Mouse (Mus musculus) spleen, postnatal 14 days (tissue): ENCODE results near the gene Guca1a.
"Not testable (repeated sequence)": the region's sequence is repeated elsewhere in the genome, so short reads cannot be mapped to it uniquely, and the experiment has no call there.

Experiments used
- DNase-seq, 2 experiments: peaks; one replicate each; pipeline ENCODE4 v3.0.0; 2021 to 2022; ENCODE audit warnings: low spot score in 2 of 2

The Guca1a gene

DNA sequence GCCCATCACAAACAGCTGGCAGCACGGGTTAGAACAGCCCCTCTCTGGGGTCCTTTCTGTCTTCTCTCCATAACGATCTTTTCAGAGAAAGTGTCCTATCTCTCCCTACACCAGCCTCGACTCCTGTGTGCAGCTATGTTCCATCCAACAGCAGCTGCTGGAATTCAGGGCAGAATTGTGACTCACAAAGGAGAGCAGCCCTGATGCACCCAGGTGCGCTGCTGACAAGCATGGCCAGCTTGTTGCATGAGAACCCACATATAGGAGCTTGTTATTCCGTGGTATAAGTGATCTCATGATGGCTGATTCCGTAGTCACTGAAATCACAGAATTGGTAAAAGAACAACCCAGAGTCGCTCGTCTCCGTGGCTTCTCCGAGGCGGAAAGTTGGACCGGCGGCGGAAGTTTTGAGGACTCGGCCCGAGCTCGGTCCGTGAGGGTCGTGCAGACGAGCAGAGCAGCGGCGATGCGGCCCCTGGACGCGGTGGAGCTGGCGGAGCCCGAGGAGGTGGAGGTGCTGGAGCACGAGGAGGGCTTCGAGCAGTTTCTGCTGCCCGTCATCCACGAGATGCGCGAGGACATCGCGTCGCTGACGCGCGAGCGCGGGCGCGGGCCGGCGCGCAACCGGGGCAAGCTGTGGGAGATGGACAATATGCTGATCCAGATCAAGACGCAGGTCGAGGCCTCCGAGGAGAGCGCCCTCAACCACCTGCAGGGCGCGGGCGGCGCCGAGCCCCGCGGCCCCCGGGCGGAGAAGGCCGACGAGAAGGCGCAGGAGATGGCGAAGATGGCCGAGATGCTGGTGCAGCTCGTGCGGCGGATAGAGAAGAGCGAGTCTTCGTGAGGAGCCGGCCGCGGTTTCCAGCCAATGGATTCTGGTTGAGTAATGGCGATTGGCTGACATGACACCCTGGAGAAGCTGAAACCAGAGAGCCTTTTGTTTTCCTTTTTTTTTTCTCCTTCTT, 9.8 kb upstream of the Guca1a start:
- DNase-seq, result not testable (repeated sequence)

DNA sequence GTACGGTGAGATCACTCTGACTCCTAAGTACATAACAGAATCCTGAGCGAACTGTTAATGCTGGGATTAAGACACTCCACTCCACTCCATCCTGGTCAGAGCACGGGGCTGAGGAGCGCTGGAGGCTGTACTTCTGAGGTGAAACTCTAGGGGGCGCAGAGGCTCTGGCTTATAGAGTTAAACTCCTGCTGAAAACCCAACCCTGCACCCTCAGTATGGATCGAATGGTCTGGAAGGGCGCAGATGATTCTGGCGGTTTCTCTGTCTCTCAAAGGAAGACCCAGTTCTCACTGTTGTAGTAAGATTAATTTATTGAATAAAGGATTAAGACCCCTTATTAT, 8.1 kb upstream of the Guca1a start:
- peak in 1 of 2 experiments; percentile 45 for DNase-seq

DNA sequence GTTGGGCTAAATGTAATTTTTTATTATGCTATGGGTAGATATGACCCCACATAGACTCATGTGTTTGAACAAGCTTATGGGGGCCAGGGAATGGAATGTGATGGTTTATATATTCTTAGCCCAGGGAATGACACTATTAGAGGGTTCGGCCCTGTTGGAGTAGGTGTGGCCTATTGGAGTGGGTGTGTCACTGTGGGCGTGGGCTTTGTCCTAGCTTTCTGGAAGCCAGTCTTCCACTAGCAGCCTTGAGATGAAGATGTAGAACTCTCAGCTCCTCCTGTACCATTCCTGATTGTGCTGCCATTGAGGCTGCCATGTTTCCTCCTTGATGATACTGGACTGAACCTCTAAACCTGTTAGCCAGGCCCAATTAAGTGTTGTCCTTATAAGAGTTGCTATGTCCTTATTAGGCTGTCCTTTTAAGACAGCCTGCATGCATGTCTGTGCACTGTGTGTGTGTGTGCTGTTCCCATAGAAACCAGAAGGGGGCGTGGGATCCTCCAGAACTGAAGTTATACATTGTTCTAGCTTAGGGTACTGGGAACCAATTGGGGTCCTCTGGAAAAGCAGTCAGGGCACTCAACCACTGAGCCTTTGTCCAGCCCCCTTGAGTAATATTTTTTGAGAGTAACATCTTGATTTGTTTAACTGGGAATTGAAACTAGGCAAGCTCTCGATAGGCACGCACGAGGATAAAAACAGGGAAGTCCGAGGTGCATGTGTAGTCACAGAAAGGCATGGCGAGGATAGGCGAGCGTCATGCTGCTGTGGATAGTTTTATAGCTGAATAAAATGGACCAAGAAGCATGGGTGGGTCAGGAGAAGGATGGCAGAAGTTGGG, 7.6 kb upstream of the Guca1a start:
- no peak for DNase-seq

GRCm38 (mm10) chr17:47399091-47399490, 1.3 kb downstream of the Guca1a start:
- no peak for DNase-seq

GRCm38 (mm10) chr17:47395376-47395913, 4.9 kb downstream of the Guca1a start:
- DNase-seq, result peak in 1 of 2 experiments; percentile 23

DNA sequence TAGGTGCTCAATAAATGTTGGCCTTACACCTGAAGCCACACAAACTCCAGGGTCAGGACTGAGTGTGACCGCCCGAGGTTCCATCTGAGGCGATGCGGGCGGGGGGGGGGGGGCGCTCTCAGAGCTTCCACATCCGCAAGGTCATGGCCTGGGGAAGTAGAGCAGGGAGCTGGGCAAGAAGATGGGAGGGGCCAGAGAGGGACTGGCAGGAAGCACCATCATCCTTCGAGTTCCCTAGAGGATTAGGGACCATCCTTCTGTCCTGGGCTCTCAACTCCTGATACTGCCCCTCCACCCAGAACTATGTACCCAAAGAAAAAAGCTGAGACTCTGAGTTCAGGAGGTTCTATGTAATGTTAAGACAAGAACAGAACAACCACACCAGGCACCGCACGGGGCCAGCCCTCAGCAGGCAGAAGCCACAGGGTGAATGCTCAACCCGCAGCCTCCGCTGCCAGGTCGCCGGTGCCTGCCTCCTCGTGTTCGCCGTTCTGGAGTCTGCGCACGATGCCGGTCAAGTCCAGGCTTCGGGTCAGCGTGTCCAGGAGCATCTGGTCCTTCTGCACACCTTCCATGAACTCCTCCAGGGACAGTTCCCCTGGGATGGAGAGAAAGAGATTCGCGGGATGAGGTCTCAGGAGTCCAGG, 6.0 kb downstream of the Guca1a start:
- DNase-seq, result no peak

DNA sequence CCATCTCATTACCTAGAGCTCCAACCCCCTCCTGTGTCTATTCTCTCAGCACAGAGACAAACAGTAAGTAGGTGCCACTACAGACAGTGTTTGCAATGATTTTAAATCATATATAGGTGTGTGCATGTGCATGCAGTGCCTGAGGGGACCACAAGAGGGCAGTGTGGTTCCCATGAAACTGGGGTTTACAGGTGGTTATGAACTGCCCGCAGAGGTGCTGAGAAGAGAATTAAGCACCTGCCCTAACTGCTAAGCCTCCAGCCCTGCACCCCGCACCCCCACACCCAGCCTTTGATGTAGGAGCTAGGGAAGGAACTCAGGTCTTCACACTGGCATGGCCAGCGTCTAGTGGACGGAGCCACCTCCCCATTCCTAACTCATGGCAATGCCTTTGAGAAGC, 13.7 kb downstream of the Guca1a start:
- peak; percentile 29 to 64 for DNase-seq

- DNase-seq, result no peak
Observed at GRCm38 (mm10) chr17:47385145-47385544, 15.2 kb downstream of the Guca1a start, which contains the start of gene Guca1b. TSS of gene Guca1b (plus strand) at chr17:47385393.

DNA sequence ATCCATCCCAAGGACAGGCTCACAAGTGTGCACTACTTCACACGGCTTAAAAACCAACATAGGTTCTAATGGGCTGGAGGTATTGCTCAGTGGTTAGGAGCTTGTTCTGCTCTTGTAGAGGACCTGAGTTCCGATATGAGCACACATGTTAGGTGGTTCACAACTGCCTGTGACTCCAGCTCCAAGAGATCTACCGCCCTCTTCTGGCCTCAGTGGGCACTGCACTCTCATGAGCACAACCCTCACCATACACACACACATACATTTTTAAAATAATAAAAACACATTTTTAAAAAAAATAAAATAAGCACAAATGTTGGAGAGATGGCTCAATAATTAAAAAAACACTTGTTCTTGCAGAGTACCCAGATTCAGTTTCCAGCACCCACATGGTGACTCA, 16.3 kb downstream of the Guca1a start:
- DNase-seq, result no peak

- no peak for DNase-seq
Observed at GRCm38 (mm10) chr17:47383266-47383665, 17.1 kb downstream of the Guca1a start.

DNA sequence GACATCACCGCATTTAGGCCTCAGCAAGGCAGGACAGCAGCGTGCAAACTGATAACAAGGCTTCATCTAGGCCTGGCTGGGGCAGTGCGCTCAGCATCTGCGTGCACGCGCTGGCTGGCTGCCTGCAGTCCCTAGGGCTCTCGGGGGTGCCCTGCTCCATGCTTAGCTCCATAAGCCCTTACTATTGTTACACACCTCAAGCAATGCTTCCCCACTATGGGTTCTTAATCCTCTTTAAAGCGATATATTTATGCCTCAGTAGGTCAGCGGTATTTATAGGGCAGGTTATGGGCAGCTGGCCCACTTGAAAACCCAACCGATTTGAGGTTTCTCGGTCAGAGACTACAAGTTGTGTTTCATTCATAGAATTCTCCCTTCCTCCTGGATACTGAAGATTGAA, 18.5 kb downstream of the Guca1a start:
- no peak for DNase-seq

- DNase-seq, result no peak
Observed at GRCm38 (mm10) chr17:47378133-47378532, 22.3 kb downstream of the Guca1a start.

- no peak for DNase-seq
Observed at GRCm38 (mm10) chr17:47376779-47377280, 23.6 kb downstream of the Guca1a start.

- DNase-seq, result no peak
Observed at GRCm38 (mm10) chr17:47373991-47374390, 26.4 kb downstream of the Guca1a start.

GRCm38 (mm10) chr17:47371451-47371850, 28.9 kb downstream of the Guca1a start:
- peak in 1 of 2 experiments; percentile 58 for DNase-seq

GRCm38 (mm10) chr17:47369087-47369443, 31.3 kb downstream of the Guca1a start:
- DNase-seq, result no peak

DNA sequence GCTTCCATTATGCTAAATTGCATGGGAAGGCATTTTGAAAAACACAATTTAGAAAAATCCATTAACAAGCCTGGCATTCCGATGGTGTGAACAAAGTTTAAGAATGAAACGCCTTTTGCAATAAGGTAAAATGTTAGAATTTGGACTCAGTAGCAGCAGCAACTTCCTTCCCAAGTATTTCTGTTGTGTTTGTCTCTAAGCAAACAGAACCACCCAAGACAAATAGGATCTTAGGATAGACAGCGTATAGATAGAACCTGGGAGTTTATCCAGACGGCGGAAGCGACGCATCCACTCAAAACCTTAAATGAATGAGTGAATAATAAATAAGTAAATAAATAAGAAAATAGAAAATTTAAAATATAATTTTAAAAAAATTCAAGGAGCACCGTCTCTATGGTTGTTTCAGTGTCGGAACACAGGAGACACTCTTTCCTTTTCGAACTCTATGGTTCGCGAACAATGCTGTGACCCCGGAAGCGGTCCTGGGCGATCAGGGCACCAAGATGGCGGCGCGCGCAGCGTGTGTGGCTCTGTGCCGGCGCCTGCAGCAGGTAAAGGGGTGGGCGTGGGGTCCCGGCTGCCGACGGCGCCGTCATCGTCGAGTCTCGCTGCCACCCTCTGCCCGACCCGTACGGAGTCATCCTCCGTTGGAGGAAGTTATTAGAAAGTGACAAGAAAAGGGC, 31.8 kb downstream of the Guca1a start, which contains the start of gene Mrps10:
TSS of gene Mrps10 (plus strand) at position 487 of the 686 bp plus-strand sequence.
- peak; percentile 54 to 77 for DNase-seq

DNA sequence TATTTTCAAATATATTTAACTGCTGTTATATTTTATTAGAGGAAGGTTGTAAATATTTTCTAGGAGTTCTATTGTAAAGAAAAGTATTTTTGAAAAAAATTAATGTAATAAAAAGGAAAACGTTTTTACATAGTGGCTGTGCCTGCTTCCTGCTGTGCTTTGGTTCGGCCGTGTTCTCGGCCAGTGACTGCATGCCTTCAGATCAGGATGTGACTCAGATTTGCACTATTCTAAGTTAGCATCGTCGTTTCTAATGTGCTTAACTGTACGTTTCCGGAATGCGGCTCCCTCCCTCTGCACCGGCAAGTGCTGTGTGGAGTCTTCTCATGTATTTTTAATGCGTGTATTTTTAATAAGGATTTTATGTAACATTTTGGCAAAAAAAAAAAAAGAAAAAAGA, 39.0 kb downstream of the Guca1a start:
- no peak for DNase-seq

GRCm38 (mm10) chr17:47359964-47360363, 40.4 kb downstream of the Guca1a start:
- peak in 1 of 2 experiments; percentile 46 for DNase-seq

GRCm38 (mm10) chr17:47349721-47350319, 50.6 kb downstream of the Guca1a start:
- no peak for DNase-seq
